Mouse (Mus musculus): ENCODE data around the gene Igfbp3. TPM values are rescaled to one million over a fixed set of nuclear protein-coding genes. Genes with fewer than 3 reads are reported as not detected.
A peak's percentile ranks its signal among the peaks of the same experiment; 100 is the strongest.

Igfbp3 gene
- polyA plus RNA-seq, 1 experiment from 2014 or later, result 24.0 TPM

DNA sequence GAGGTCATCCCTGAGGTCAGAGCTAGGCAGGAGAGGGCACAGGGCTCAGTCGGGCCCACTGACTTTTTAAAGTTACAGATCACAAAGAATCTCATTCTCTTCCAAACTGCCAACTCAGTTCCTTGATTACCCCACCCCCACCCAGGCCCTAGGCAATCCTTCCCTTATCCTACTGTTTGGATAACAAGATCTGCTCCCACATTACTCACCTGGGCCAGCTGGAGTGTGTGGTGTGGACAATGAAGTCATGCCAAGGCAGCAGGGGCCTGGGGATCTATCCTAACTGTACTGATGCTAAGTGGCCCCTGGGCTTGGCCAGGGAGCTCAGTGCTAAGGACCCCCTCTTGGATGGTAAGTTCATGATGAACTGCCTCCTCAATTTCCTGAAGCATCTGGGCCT is 29.3 kb downstream of the Igfbp3 start:
- no peaks in the 10 kb centered on the region for H3K9me3 ChIP-seq (ENCODE audit: control insufficient read depth, low read length)
- no peak overlapping the region for H3K9ac ChIP-seq (ENCODE audit: low read depth, low read length)
- no peak for ATAC-seq
- peaks cover 5% of the 10 kb centered on the region; the same call in 1 of the 2 replicates for H3K4me1 ChIP-seq (ENCODE audit: control insufficient read depth, insufficient read depth, low read length)
- H3K4me3 ChIP-seq (ENCODE audit: low read length), result no peak overlapping the region
- H3K36me3 ChIP-seq (ENCODE audit: control insufficient read depth, insufficient read depth, low read length), result no peaks in the 10 kb centered on the region
- WGBS, result 27% methylated on average over 1 of the region's 1 CpGs
- H3K27me3 ChIP-seq (replicated peaks; ENCODE audit: control insufficient read depth, insufficient read depth, low read length), result no peaks in the 10 kb centered on the region
- H3K27ac ChIP-seq (ENCODE audit: low read length), result no peak overlapping the region
- no peak overlapping the region for H3K4me2 ChIP-seq (ENCODE audit: low read depth, low read length)

DNA sequence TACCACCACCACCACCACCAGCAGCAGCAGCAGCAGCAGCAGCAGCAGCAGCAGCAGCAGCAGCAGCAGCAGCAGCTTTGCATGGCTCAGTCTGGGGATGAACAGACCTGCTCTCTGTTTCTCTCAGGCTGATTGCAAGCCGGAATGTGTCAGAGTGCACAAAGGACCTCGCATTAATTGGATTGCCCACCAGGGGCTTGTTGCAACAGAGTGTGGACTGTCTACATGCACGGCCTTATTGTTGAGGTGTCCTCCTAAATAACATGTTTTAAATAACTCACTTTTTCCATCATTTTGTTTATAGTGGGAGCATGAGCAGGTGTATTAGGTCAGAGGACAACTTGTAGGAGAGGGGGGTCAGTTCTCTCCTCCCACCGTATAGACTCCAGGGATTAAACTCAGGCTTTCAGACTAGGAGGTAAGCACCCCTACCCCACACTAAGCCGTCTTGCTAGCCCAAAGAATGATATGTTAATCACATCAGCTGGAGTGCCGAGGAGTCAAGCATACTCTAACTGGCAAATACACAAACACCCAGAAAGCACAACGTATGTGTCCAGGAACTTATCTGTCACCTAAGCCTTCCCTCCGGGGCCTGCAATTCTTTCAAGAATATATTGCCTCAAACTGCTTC is 31.2 kb downstream of the Igfbp3 start:
- Histone ChIP-seq H3K4me1 (ENCODE audit: control insufficient read depth, insufficient read depth, low read length) (peaks cover 5% of the 10 kb centered on the region; the same call in 1 of the 2 replicates), H3K27ac (ENCODE audit: low read length) (no peak overlapping the region), H3K36me3 (ENCODE audit: control insufficient read depth, insufficient read depth, low read length) (no peaks in the 10 kb centered on the region), H3K27me3 (replicated peaks; ENCODE audit: control insufficient read depth, insufficient read depth, low read length) (no peaks in the 10 kb centered on the region), H3K9ac (ENCODE audit: low read depth, low read length) (no peak overlapping the region), H3K4me2 (ENCODE audit: low read depth, low read length) (no peak overlapping the region), H3K9me3 (ENCODE audit: control insufficient read depth, low read length) (no peaks in the 10 kb centered on the region), H3K4me3 (ENCODE audit: low read length) (no peak overlapping the region)
- 44% methylated on average over 8 of the region's 8 CpGs for WGBS
- ATAC-seq, result no peak

GRCm38 (mm10) chr11:7179276-7179675 is 34.4 kb downstream of the Igfbp3 start:
- Histone ChIP-seq H3K36me3 (ENCODE audit: control insufficient read depth, insufficient read depth, low read length) (no peaks in the 10 kb centered on the region), H3K4me2 (ENCODE audit: low read depth, low read length) (no peak overlapping the region), H3K27me3 (replicated peaks; ENCODE audit: control insufficient read depth, insufficient read depth, low read length) (no peaks in the 10 kb centered on the region), H3K4me3 (ENCODE audit: low read length) (no peak overlapping the region), H3K9ac (ENCODE audit: low read depth, low read length) (no peak overlapping the region), H3K9me3 (ENCODE audit: control insufficient read depth, low read length) (no peaks in the 10 kb centered on the region), H3K27ac (ENCODE audit: low read length) (no peak overlapping the region), H3K4me1 (ENCODE audit: control insufficient read depth, insufficient read depth, low read length) (peaks cover 1% of the 10 kb centered on the region; the same call in 1 of the 2 replicates)
- 61% methylated on average over 2 of the region's 2 CpGs for WGBS
- ATAC-seq, result peak; percentile 63

- WGBS, result 55% methylated on average over 4 of the region's 4 CpGs
Measured at GRCm38 (mm10) chr11:7178724-7179123, 35.0 kb downstream of the Igfbp3 start.

GRCm38 (mm10) chr11:7173664-7174063 is 40.1 kb downstream of the Igfbp3 start:
- Histone ChIP-seq H3K4me2 (ENCODE audit: low read depth, low read length) (no peak overlapping the region), H3K27me3 (replicated peaks; ENCODE audit: control insufficient read depth, insufficient read depth, low read length) (no peaks in the 10 kb centered on the region), H3K4me3 (ENCODE audit: low read length) (no peak overlapping the region), H3K9me3 (ENCODE audit: control insufficient read depth, low read length) (no peaks in the 10 kb centered on the region), H3K9ac (ENCODE audit: low read depth, low read length) (no peak overlapping the region), H3K27ac (ENCODE audit: low read length) (no peak overlapping the region), H3K36me3 (ENCODE audit: control insufficient read depth, insufficient read depth, low read length) (no peaks in the 10 kb centered on the region), H3K4me1 (ENCODE audit: control insufficient read depth, insufficient read depth, low read length) (no peaks in the 10 kb centered on the region)
- 62% methylated on average over 6 of the region's 6 CpGs for WGBS
- peak; percentile 68 for ATAC-seq

More at GRCm38 (mm10) chr11:7178724-7179123, 35.0 kb downstream of the Igfbp3 start:
- no peaks in the 10 kb centered on the region for H3K36me3 ChIP-seq (ENCODE audit: control insufficient read depth, insufficient read depth, low read length)
- H3K27ac ChIP-seq (ENCODE audit: low read length), result no peak overlapping the region
- H3K4me2 ChIP-seq (ENCODE audit: low read depth, low read length), result no peak overlapping the region
- no peaks in the 10 kb centered on the region for H3K9me3 ChIP-seq (ENCODE audit: control insufficient read depth, low read length)
- no peaks in the 10 kb centered on the region for H3K27me3 ChIP-seq (replicated peaks; ENCODE audit: control insufficient read depth, insufficient read depth, low read length)
- no peak overlapping the region for H3K4me3 ChIP-seq (ENCODE audit: low read length)
- no peak overlapping the region for H3K9ac ChIP-seq (ENCODE audit: low read depth, low read length)
- ATAC-seq, result peak; percentile 82
- no peaks in the 10 kb centered on the region for H3K4me1 ChIP-seq (ENCODE audit: control insufficient read depth, insufficient read depth, low read length)

DNA sequence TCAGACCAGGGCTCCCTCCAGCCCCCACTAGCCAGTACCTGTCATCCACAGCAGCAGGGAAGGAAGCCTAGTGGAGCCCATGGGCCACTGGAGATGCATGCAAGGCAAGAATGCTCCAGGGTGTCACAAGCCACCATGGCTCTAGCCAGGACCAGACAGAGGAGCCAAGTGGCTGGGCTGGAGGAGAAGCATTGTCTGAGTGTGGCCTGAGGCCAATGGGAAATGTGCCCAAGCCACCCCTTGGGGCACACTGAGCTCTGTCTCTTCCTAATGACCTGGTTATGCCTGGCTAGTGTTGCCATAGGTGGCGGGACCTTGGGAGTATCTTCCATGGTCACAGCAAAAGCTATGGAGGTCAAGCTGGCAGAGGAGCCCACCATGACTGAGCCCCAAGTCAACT is 44.1 kb downstream of the Igfbp3 start:
- no peak overlapping the region for H3K4me3 ChIP-seq (ENCODE audit: low read length)
- H3K27me3 ChIP-seq (replicated peaks; ENCODE audit: control insufficient read depth, insufficient read depth, low read length), result no peaks in the 10 kb centered on the region
- H3K4me2 ChIP-seq (ENCODE audit: low read depth, low read length), result no peak overlapping the region
- no peaks in the 10 kb centered on the region for H3K36me3 ChIP-seq (ENCODE audit: control insufficient read depth, insufficient read depth, low read length)
- ATAC-seq, result no peak
- WGBS, result 95% methylated on average over 1 of the region's 1 CpGs
- no peaks in the 10 kb centered on the region for H3K4me1 ChIP-seq (ENCODE audit: control insufficient read depth, insufficient read depth, low read length)
- no peak overlapping the region for H3K9ac ChIP-seq (ENCODE audit: low read depth, low read length)
- no peaks in the 10 kb centered on the region for H3K9me3 ChIP-seq (ENCODE audit: control insufficient read depth, low read length)
- H3K27ac ChIP-seq (ENCODE audit: low read length), result no peak overlapping the region

- no peaks in the 10 kb centered on the region for H3K27me3 ChIP-seq (replicated peaks; ENCODE audit: control insufficient read depth, insufficient read depth, low read length)
- H3K36me3 ChIP-seq (ENCODE audit: control insufficient read depth, insufficient read depth, low read length), result no peaks in the 10 kb centered on the region
- H3K9ac ChIP-seq (ENCODE audit: low read depth, low read length), result no peak overlapping the region
- no peak for ATAC-seq
- WGBS, result 78% methylated on average over 4 of the region's 4 CpGs
- no peak overlapping the region for H3K4me3 ChIP-seq (ENCODE audit: low read length)
- no peak overlapping the region for H3K27ac ChIP-seq (ENCODE audit: low read length)
- H3K4me1 ChIP-seq (ENCODE audit: control insufficient read depth, insufficient read depth, low read length), result peaks cover 12% of the 10 kb centered on the region
- H3K4me2 ChIP-seq (ENCODE audit: low read depth, low read length), result no peak overlapping the region
- H3K9me3 ChIP-seq (ENCODE audit: control insufficient read depth, low read length), result no peaks in the 10 kb centered on the region
Measured at GRCm38 (mm10) chr11:7164416-7164815, 49.3 kb downstream of the Igfbp3 start.

DNA sequence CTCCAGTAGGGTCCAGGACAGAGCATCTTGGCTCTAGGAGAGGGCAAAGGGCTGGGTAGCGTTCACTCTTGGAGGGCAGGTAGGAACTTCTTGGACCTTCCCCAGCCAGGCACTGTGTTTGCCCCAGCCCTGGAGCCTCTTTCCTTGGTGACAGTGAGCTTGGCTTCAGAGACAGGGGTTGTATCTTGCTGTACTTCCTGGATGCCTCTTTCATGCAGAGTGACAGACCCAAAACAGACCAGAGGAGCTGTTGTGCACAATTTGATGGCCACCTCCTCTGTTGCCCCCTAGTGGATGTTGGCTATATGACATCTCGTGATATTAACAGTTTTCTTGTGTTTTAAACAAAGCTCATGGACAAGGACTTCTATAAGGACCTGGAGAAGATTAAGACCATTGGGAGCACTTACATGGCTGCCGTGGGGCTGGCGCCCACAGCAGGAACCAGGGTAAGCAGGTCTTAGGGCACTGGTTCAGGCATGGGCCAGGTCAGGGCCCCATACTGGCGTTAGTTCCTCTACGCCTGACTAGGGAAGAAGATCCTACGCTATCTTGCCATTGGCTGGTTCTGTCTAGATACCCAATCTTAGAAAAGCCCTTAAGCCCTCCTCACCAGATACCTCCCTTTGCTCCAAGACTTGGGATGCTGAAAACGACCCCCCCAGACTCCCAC is 52.1 kb downstream of the Igfbp3 start:
- Histone ChIP-seq H3K4me2 (ENCODE audit: low read depth, low read length) (no peak overlapping the region), H3K4me3 (ENCODE audit: low read length) (no peak overlapping the region), H3K9ac (ENCODE audit: low read depth, low read length) (no peak overlapping the region), H3K27ac (ENCODE audit: low read length) (peak overlapping the region; percentile 78; the same call in 1 of the 2 replicates), H3K36me3 (ENCODE audit: control insufficient read depth, insufficient read depth, low read length) (no peaks in the 10 kb centered on the region), H3K9me3 (ENCODE audit: control insufficient read depth, low read length) (no peaks in the 10 kb centered on the region), H3K4me1 (ENCODE audit: control insufficient read depth, insufficient read depth, low read length) (peaks cover 12% of the 10 kb centered on the region), H3K27me3 (replicated peaks; ENCODE audit: control insufficient read depth, insufficient read depth, low read length) (no peaks in the 10 kb centered on the region)
- 86% methylated on average over 8 of the region's 8 CpGs for WGBS
- ATAC-seq, result no peak; the same call in 1 of the 2 replicates

- Histone ChIP-seq H3K9ac (ENCODE audit: low read depth, low read length) (no peak overlapping the region), H3K4me1 (ENCODE audit: control insufficient read depth, insufficient read depth, low read length) (peaks cover 12% of the 10 kb centered on the region), H3K9me3 (ENCODE audit: control insufficient read depth, low read length) (no peaks in the 10 kb centered on the region), H3K4me2 (ENCODE audit: low read depth, low read length) (no peak overlapping the region), H3K27me3 (replicated peaks; ENCODE audit: control insufficient read depth, insufficient read depth, low read length) (no peaks in the 10 kb centered on the region), H3K36me3 (ENCODE audit: control insufficient read depth, insufficient read depth, low read length) (no peaks in the 10 kb centered on the region), H3K27ac (ENCODE audit: low read length) (peak overlapping the region; percentile 78), H3K4me3 (ENCODE audit: low read length) (no peak overlapping the region)
- WGBS, result 30% methylated on average over 4 of the region's 4 CpGs
- ATAC-seq, result peak; percentile 89
Measured at GRCm38 (mm10) chr11:7160637-7161101, 53.1 kb downstream of the Igfbp3 start.
